Mouse (Mus musculus) fibroblast of lung, adult 2 months (primary cell): ENCODE measurements at regions not wholly inside any gene's neighbourhood (a gene's known extent, or its start where the extent isn't known, plus 50 kb on each side); places are given as distances from the start of the nearest gene placed in this dataset.

Experiments
- DNase-seq: peaks from one replicate; pipeline ENCODE4 v3.0.0-alpha.2; 2011; ENCODE audit warnings: low read depth

- DNase-seq = no peak
Observed at GRCm38 (mm10) chr14:61665815-61666214, 58.6 kb downstream of the Kcnrg start.

GRCm38 (mm10) chr14:61673184-61673583 lies 65.9 kb downstream of the Kcnrg start:
- DNase-seq = no peak

GRCm38 (mm10) chr14:61678107-61678506 lies 70.8 kb downstream of the Kcnrg start:
- no peak for DNase-seq

- peak; percentile 83 for DNase-seq
Observed at GRCm38 (mm10) chr14:61680818-61681707, 73.8 kb downstream of the Kcnrg start.

- peak; percentile 69 for DNase-seq
Observed at GRCm38 (mm10) chr14:61681708-61682701, 74.7 kb downstream of the Kcnrg start.

- DNase-seq = no peak
Observed at GRCm38 (mm10) chr14:61682721-61683355, 75.6 kb downstream of the Kcnrg start.

- no peak for DNase-seq
Observed at GRCm38 (mm10) chr14:61683356-61683740, 76.1 kb downstream of the Kcnrg start.

GRCm38 (mm10) chr14:61683791-61684411 lies 76.6 kb downstream of the Kcnrg start:
- no peak for DNase-seq

- no peak for DNase-seq
Observed at GRCm38 (mm10) chr14:61684473-61685230, 77.4 kb downstream of the Kcnrg start.

- DNase-seq = no peak
Observed at GRCm38 (mm10) chr14:61685231-61685800, 78.1 kb downstream of the Kcnrg start.

- no peak for DNase-seq
Observed at GRCm38 (mm10) chr14:61686101-61686691, 78.9 kb downstream of the Kcnrg start.

GRCm38 (mm10) chr14:61686821-61687341 lies 79.6 kb downstream of the Kcnrg start:
- DNase-seq = no peak

GRCm38 (mm10) chr14:61687346-61688012 lies 80.2 kb downstream of the Kcnrg start:
- DNase-seq = no peak

GRCm38 (mm10) chr14:61688013-61688520 lies 80.8 kb downstream of the Kcnrg start:
- DNase-seq = no peak

GRCm38 (mm10) chr14:61688666-61689065 lies 81.4 kb downstream of the Kcnrg start:
- no peak for DNase-seq

- no peak for DNase-seq
Observed at GRCm38 (mm10) chr14:61689281-61689680, 82.0 kb downstream of the Kcnrg start.

GRCm38 (mm10) chr14:61689776-61690175 lies 82.5 kb downstream of the Kcnrg start:
- no peak for DNase-seq

- no peak for DNase-seq
Observed at GRCm38 (mm10) chr14:61691785-61692372, 84.6 kb downstream of the Kcnrg start.

GRCm38 (mm10) chr14:61694796-61695195 lies 87.5 kb downstream of the Kcnrg start:
- DNase-seq = no peak
